Mouse (Mus musculus) myocyte (in vitro differentiated cells): ENCODE measurements around the gene Itprid1.

Source experiments
- MYOG ChIP-seq, 3 experiments: IDR thresholded peaks; one replicate each; pipeline ENCODE4 v1.6.1; 2011; ENCODE audit warnings: control low read depth in 2 of 3, low read depth in 2 of 3, mild to moderate bottlenecking in 2 of 3; ENCODE audit not compliant: insufficient read length in 2 of 3, control insufficient read depth in 1 of 3, insufficient read depth in 1 of 3
- POLR2A ChIP-seq: IDR thresholded peaks from one replicate; pipeline ENCODE4 v1.6.1; 2011; ENCODE audit warnings: low read depth, mild to moderate bottlenecking, control low read depth, moderate library complexity; ENCODE audit not compliant: insufficient read length

DNA sequence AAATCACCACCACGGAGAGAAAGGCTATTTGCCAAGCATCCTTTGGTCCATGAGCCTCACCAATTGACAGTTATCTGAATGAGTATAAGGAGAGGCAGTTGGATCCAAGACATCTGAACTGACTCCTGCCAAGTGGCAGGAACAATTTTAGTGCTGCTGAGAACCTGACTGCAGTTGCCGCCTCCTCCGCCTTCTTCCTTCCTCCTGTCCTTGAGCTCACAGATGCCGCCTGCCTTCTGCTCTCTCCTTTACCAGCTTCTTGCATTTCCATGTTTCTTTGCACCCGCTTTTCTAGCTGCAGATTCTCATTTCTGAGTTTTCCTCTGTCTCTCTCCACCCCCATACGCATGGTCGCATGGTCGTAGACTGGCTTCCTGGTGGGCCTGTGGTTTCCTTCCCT lies 25.5 kb upstream of the Itprid1 start:
- TF ChIP-seq POLR2A (no peak), MYOG (IDR thresholded peaks at IDR 0.05; ENCODE audit: control insufficient read depth in 1 of 3, insufficient read depth in 1 of 3, insufficient read length in 2 of 3, low read depth in 2 of 3) (no peak)
